Mouse (Mus musculus) lung, postnatal 0 days (tissue): Measurements from ENCODE around the gene Gtf3c5.

ENCODE experiments used
- CTCF ChIP-seq: IDR thresholded peaks from 2 replicates; pipeline ENCODE4 v1.5.1; 2016; ENCODE audit warnings: antibody characterized with exemption, mild to moderate bottlenecking
- EP300 ChIP-seq: IDR thresholded peaks from 2 replicates; pipeline ENCODE4 v1.6.1; 2016; ENCODE audit warnings: antibody characterized with exemption, mild to moderate bottlenecking, control low read depth

GRCm38 (mm10) chr2:28620522-28620921 is 37.0 kb upstream of the Gtf3c5 start:
- TF ChIP-seq CTCF, result no peak
- TF ChIP-seq EP300, result no peak
